Mouse (Mus musculus): ENCODE measurements around the gene Asrgl1. TPM values are rescaled to one million over a fixed set of nuclear protein-coding genes. Genes with fewer than 3 reads are reported as not detected.
A peak's percentile ranks its signal among the peaks of the same experiment; 100 is the strongest.

Gene Asrgl1
- total and polyA plus RNA-seq, 3 experiments, result 15.6 to 36.2 (median 25.1) TPM

DNA sequence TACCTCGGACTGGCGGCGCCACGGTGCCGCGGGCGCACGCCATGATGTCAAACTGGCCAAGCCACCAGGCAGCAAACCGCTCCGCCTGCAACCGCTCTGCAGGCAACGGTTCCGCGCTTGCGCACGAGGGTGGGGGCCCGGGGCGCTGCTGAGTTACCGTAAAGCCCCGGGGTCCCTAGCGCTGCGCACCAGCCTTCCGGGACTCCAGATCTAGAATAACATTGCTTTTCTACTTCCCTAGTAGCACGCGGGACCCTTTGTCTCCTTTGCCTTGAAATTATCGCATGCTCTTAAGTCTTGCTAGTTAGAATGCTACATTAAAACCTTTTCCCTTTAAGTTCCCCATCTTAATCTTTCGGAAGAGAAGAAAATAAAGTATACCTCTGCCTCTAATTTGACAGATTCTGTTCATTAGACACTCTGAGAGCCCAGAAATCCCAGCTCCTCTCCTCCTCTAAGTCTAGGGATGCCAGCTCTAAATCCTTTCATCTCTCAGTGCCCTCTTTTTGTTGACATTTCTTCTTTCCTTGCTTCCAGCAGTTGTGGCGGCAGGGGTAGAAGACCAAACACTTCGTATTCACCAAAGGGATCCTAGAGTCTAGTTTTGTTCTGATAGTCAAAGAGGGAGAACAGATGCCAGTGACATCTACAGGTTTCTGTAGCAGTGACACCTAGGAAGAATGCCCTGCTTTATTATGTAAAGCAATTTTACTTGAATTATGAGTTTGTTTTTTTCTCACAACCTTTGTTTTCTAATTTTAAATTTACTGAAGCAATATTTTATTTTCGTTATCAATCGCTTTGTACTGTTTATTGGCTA is at the start of gene Asrgl1 (continued):
- TF ChIP-seq BHLHE40 (IDR thresholded peaks at IDR 0.05; ENCODE audit: low read depth, low read length), result peak; percentile 23; the same call in 1 of the 2 replicates

DNA sequence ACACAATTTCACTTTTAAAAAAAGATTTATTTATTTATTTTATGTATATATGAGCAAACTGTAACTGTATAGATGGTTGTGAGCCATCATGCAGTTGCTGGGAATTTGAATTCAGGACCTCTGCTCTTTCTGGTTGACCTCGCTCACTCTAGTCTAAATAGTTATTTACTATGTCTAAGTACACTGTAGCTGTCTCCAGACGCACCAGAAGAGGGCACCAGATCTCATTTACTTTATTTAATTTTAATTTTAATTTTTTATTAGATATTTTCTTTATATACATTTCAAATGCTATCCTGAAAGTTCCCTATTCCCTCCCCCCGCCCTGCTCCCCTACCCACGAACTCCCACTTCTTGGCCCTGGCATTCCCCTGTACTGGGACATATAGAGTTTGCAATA is 10.8 kb upstream of the Asrgl1 start:
- Histone ChIP-seq H3K9ac (ENCODE audit: insufficient read depth, low read depth) (no peak overlapping the region), H3K4me2 (ENCODE audit: insufficient read depth, low read depth, poor library complexity, severe bottlenecking) (no peak overlapping the region), H3K79me2 (replicated peaks; ENCODE audit: control insufficient read depth, extremely low read depth, insufficient read depth, poor library complexity, severe bottlenecking) (no peaks in the 10 kb centered on the region), H3K36me3 (replicated peaks in 1 of 2; ENCODE audit: control insufficient read depth in 1 of 2, insufficient read depth in 1 of 2, low read length in 1 of 2) (no peaks in the 10 kb centered on the region), H3K27ac (ENCODE audit: insufficient read depth, low read depth) (no peak overlapping the region), H3K9me3 (replicated peaks; ENCODE audit: low read length) (no peaks in the 10 kb centered on the region), H3K4me3 (replicated peaks in 1 of 3; ENCODE audit: low read depth in 2 of 3, low read length in 2 of 3, poor library complexity in 1 of 3) (no peak overlapping the region), H3K27me3 (replicated peaks) (no peaks in the 10 kb centered on the region), H3K4me1 (ENCODE audit: control insufficient read depth in 1 of 2, insufficient read depth in 2 of 2) (no peaks in the 10 kb centered on the region)
- dilution Hi-C loops (cut with MboI; ENCODE audit: extremely low pct_ligation_motif_present, extremely low pct_unique_long_range_greater_than_20kb, low sequenced_read_pairs) (no loop called here), in situ Hi-C loops (cut with MboI; ENCODE audit: low pct_ligation_motif_present, low pct_unique_long_range_greater_than_20kb, low sequenced_read_pairs) (no loop called here)
- no peak for DNase-seq (ENCODE audit: extremely low read depth)
- TF ChIP-seq RAD21 (IDR thresholded peaks at IDR 0.05; ENCODE audit: low read depth, low read length), result peak; percentile 18
- no peak for TF ChIP-seq IRF4 (IDR thresholded peaks at IDR 0.05; ENCODE audit: low read depth, low read length)
- no peak for TF ChIP-seq E2F4 (IDR thresholded peaks at IDR 0.05; ENCODE audit: insufficient replicate concordance, low read depth, low read length)
- TF ChIP-seq CTCF (conservative IDR thresholded peaks at IDR 0.05 in 1 of 2, IDR thresholded peaks at IDR 0.05 in 1 of 2; ENCODE audit: low read depth in 2 of 2, low read length in 2 of 2), result peak in 1 of 2 experiments; percentile 47; a peak in 2 of 4 replicates
- peak; percentile 27; the same call in 1 of the 2 replicates for TF ChIP-seq SMC3 (IDR thresholded peaks at IDR 0.05; ENCODE audit: low read depth, low read length)

DNA sequence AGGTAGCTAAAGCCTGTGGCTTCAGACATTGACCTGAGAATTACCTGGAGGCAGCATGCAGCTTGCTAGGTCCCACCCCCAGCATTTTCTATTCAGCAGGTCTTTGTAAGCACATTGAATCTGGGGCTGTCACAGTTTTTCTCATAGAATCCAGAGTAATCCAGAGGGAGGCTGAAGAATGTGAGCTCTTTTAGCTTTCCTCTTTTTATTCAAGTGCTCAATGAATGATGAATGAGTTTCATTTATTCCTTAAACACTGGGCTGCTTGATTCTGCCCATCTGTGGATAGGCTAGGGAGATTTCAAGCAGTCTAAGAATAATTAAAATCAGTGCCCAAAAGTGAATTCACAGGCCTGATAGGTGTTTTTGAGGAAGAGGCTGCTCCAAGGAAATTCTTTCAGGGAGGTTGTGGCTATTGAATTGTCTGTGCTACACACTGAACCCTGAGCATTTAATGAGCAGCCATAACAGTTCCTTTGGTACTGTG is 8.2 kb upstream of the Asrgl1 start:
- no peaks in the 10 kb centered on the region for H3K36me3 ChIP-seq (replicated peaks in 1 of 2; ENCODE audit: control insufficient read depth in 1 of 2, insufficient read depth in 1 of 2, low read length in 1 of 2)
- no peaks in the 10 kb centered on the region for H3K79me2 ChIP-seq (replicated peaks; ENCODE audit: control insufficient read depth, extremely low read depth, insufficient read depth, poor library complexity, severe bottlenecking)
- H3K9ac ChIP-seq (ENCODE audit: insufficient read depth, low read depth), result no peak overlapping the region
- H3K4me2 ChIP-seq (ENCODE audit: insufficient read depth, low read depth, poor library complexity, severe bottlenecking), result no peak overlapping the region
- no peaks in the 10 kb centered on the region for H3K9me3 ChIP-seq (replicated peaks; ENCODE audit: low read length)
- no peak for TF ChIP-seq TCF12 (IDR thresholded peaks at IDR 0.05; ENCODE audit: low read depth, low read length)
- no peak for TF ChIP-seq GABPA (IDR thresholded peaks at IDR 0.05; ENCODE audit: insufficient replicate concordance, low read depth, low read length)
- no peak for TF ChIP-seq SIN3A (IDR thresholded peaks at IDR 0.05; ENCODE audit: low read length)
- no peak for TF ChIP-seq MXI1 (IDR thresholded peaks at IDR 0.05; ENCODE audit: low read depth, low read length)
- TF ChIP-seq TBP (conservative IDR thresholded peaks at IDR 0.05; ENCODE audit: low read depth, low read length), result no peak
- TF ChIP-seq CHD1 (IDR thresholded peaks at IDR 0.05; ENCODE audit: low read depth, low read length), result no peak
- no peak for TF ChIP-seq KAT2A (IDR thresholded peaks at IDR 0.05; ENCODE audit: insufficient replicate concordance, low read length)
- no peak for TF ChIP-seq ZKSCAN1 (IDR thresholded peaks at IDR 0.05; ENCODE audit: borderline replicate concordance, low read depth, low read length)
- no peak for TF ChIP-seq ZMIZ1 (IDR thresholded peaks at IDR 0.05; ENCODE audit: low read depth, low read length)
- no peak for TF ChIP-seq BHLHE40 (IDR thresholded peaks at IDR 0.05; ENCODE audit: low read depth, low read length)
- no peak for TF ChIP-seq IRF4 (IDR thresholded peaks at IDR 0.05; ENCODE audit: low read depth, low read length)
- no peak for TF ChIP-seq USF2 (conservative IDR thresholded peaks at IDR 0.05; ENCODE audit: low read depth, low read length)
- TF ChIP-seq JUN (IDR thresholded peaks at IDR 0.05; ENCODE audit: insufficient read depth, low read depth, low read length), result no peak
- TF ChIP-seq UBTF (IDR thresholded peaks at IDR 0.05; ENCODE audit: low read depth, low read length), result no peak
- TF ChIP-seq NELFE (IDR thresholded peaks at IDR 0.05; ENCODE audit: low read depth, low read length), result no peak
- no peak for TF ChIP-seq NRF1 (IDR thresholded peaks at IDR 0.05; ENCODE audit: low read depth, low read length)
- DNase-seq (ENCODE audit: extremely low read depth), result no peak
- in situ Hi-C loops (cut with MboI; ENCODE audit: low pct_ligation_motif_present, low pct_unique_long_range_greater_than_20kb, low sequenced_read_pairs) (no loop called here), dilution Hi-C loops (cut with MboI; ENCODE audit: extremely low pct_ligation_motif_present, extremely low pct_unique_long_range_greater_than_20kb, low sequenced_read_pairs) (no loop called here)
- H3K4me1 ChIP-seq (ENCODE audit: control insufficient read depth in 1 of 2, insufficient read depth in 2 of 2), result peaks cover 0 to 7% of the 10 kb centered on the region in 2 experiments; a peak in 1 of 4 replicates
- H3K27ac ChIP-seq (ENCODE audit: insufficient read depth, low read depth), result no peak overlapping the region
- H3K27me3 ChIP-seq (replicated peaks), result no peaks in the 10 kb centered on the region
- no peak overlapping the region for H3K4me3 ChIP-seq (replicated peaks in 1 of 3; ENCODE audit: low read depth in 2 of 3, low read length in 2 of 3, poor library complexity in 1 of 3)

Data from CH12.LX (cell line).